Mouse (Mus musculus) left cerebral cortex, adult 9 months (tissue): ENCODE results near the gene Uqcr11.

Source experiments
- DNase-seq, 2 experiments: peaks; one replicate each; pipeline ENCODE4 v3.0.0; 2022; ENCODE audit warnings: low spot score in 2 of 2

The Uqcr11 gene

DNA sequence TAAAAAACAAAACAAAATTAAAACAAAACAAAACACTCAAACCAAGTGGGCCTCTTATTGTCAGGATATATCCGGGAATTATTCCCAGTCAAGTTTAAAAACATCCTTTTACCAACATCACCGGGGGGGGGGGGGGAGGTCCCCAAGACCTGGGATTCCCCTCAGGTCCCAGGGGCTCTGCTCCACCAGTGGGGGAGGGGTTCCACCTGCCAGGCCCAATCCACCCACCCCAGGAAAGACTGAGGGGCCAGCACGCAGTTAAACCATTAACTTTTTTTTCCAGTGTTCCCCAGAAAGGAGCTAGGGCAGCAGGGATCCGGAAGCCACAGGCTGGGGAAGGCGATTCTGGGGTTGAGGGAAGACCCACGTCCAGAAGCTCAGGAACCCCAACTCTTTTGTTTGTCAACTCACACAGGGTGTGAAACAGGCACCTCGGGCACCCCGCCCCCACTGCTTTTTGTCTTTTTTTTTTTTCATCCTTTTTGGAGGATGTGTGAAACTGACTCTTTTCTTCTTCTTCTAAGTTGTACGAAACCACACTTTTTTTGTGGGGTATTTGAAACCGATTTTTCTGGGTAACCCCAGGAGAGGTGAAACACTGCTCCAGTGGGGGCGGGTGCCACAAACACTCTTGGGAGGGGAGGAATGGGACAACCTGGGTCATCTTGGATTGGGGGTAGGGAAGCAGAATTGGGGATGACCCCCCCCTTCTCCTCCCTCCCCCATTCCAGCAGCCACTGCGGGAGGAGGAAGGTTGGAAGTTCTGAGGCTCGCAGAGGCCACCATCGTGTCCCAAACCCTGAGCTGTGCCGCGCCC, 25.1 kb upstream of the Uqcr11 start:
- DNase-seq, result no peak

- no peak for DNase-seq
Observed at GRCm38 (mm10) chr10:80430375-80430980, 23.8 kb upstream of the Uqcr11 start.

DNA sequence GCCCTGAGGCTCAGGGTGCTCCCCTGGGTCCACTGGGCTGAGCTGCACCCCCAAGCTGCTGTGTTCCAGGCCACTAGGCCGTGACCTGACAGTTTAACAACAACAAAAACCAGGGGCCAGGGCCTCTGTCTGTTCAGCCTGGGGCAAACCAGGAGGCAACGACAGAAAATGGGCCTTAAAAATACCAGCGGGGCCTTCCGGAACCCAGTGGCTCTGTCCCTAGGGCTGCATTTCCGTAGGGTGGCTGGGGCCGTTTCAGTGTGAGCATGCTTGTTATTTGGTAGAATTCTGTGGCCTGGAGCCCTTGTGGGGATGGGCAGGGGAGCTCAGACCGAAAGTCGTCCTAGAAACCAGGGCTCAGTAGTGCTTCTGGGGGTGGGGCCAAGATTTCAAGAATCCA, 23.2 kb upstream of the Uqcr11 start:
- DNase-seq, result no peak

DNA sequence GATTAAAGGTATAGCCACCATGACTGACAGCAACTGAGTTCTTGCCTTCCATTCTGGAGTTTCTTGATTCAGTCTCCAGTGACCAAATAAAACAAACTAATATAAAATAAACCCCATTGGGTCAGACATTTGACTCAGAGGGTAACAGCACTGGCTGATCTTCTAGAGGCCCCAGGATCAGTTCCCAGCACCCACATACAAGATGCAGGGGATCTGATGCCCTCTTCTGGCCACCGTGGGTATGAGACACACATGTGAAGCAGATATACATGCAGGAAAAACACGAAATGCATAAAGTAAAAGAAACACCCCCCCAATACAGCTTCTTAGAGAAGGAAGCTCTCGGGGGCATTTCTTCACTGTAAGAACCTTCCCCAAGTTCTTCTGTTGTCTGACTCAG, 18.4 kb upstream of the Uqcr11 start:
- DNase-seq, result no peak

DNA sequence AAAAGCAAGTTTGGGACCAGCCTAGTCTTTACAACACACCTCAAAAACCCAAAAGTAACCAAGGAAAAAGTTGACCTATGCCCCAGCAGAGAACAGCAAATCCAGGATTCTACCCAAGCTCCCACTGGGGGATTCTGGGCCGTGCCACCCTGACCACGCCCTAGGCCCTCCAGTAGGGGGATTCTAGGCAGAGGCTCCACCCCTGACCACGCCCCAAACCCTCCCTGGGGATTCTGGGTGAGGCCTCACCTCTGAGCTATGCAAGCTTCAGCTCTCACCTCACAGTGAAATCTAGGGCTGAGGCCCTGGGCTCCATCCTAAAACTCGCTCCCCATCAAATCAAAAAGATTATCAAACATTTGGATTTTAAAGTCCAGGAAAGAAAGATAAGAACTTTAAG, 16.9 kb upstream of the Uqcr11 start:
- no peak for DNase-seq

DNA sequence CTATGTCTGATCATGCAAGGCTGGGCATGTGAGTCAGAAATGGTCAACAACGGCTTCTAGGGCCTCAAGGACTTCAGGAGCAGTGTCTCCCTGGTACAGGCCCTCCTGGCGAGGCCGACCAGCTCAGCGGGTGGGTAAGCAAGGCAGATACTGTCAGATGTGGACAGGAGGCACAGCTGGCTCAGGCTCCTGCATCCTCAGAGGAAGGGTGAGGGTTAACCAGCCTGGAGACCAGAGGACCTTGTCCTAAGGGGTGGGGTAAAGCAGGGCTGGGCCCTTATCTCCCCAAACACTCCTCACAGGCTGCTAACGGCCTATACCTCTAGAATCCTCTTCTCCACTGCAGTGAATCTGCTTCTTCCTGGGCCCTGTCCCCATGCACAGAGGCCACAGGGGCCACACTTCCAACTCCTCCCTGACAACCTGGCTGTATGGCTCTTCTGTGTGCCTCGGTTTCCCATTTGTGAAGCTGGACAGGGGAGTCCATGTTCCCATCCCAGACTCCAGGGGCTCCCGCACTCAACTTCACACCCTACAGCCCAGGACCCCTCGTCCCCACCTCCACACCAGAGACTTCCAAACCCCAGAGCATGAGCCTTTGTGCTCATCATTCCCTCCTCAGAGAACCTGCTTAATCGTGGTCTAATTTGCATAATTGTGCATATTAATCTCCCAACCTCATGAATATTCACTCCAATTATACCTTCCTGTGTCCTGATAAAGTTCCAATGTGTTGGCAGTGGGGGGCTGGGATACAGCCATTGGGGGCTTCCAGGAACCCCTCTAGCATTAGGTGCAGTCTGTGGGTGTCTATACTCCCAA, 15.2 kb upstream of the Uqcr11 start:
- no peak for DNase-seq

DNA sequence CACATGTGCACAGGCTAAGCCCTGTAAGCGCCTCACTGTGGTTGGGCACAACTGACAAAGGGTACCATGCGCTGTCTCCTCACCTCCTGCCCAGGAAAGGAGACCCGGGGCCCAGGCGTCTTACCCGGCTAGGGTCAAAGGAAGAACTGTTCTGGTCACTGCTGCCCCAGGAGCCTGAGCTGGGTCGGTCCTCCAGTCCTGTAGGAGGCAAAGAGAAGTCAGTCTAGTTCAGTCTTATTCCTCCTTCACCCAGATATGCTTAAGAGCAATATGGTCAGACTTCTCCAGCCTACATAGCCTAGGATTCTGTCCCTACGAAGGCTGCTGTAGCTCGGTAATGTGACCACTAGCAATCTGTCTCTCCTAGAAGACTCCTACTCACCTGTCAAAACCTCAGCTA, 14.6 kb upstream of the Uqcr11 start:
- DNase-seq, result no peak

DNA sequence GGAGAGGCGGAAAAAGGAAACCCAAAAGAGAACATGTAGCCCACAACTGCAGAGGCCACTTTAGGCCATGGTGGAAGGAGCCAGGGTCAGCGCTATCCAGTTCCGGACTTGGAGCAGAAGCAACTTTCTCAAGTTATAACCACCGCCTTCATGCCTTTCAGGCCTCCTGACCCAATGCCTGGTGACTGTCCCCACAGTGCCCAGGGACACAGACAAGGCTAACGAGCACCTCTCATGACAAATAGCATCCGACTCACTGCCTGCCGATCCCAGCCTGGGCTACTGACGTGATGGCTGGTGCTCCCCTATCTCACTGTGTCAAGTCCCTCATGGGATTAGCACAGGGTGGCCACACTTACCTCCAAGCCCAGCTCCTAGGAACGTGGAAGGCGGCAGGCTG, 14.1 kb upstream of the Uqcr11 start:
- no peak for DNase-seq

GRCm38 (mm10) chr10:80419419-80419818, 12.8 kb upstream of the Uqcr11 start:
- DNase-seq, result no peak

DNA sequence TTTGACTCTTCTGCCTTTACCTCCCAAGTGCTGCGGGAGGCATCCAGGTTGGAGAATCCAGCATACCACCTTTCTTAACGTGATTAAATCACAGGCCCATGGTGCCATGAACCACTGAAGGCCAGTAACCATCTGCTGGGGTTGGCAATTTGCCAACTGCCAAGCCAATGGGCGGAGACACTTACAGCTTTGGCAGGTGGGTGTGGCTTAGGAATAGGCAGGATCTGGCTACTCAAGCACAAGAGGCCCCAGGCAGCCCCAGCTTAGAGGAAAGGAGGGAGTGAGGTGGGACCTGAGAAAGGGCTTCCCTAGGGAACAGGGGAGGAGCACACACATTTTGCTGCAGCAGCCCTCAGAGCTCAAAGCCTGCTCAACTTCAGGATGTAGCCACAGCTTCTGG, 11.7 kb upstream of the Uqcr11 start:
- DNase-seq, result no peak

- no peak for DNase-seq
Observed at GRCm38 (mm10) chr10:80417841-80418240, 11.2 kb upstream of the Uqcr11 start.

DNA sequence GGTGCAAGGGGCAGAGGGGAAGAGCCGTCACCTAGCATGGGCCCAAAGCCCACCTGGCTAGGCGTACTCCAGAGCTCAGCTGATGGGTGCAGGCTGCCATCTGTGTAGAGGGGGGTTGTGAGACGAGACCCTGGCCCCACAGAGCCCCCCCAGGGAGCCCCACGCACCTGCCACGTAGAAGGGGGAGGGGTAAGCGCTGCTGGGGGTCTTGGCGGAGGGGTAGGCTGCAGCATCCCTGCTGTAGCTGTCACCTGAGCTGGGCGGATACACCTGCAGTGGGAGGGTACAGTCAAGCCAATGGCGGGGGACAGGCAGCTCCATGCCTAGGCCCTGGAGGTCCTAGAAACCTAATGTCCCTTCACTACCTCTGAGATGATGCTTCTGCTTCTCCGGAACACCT, 10.7 kb upstream of the Uqcr11 start:
- no peak for DNase-seq

GRCm38 (mm10) chr10:80415566-80415965, 8.9 kb upstream of the Uqcr11 start:
- no peak for DNase-seq

GRCm38 (mm10) chr10:80412656-80413541, 6.3 kb upstream of the Uqcr11 start:
- DNase-seq, result peak in 1 of 2 experiments; percentile 74

- no peak for DNase-seq
Observed at GRCm38 (mm10) chr10:80407924-80408323, 1.3 kb upstream of the Uqcr11 start.

- DNase-seq, result no peak
Observed at GRCm38 (mm10) chr10:80405481-80406173, 1.0 kb downstream of the Uqcr11 start.

DNA sequence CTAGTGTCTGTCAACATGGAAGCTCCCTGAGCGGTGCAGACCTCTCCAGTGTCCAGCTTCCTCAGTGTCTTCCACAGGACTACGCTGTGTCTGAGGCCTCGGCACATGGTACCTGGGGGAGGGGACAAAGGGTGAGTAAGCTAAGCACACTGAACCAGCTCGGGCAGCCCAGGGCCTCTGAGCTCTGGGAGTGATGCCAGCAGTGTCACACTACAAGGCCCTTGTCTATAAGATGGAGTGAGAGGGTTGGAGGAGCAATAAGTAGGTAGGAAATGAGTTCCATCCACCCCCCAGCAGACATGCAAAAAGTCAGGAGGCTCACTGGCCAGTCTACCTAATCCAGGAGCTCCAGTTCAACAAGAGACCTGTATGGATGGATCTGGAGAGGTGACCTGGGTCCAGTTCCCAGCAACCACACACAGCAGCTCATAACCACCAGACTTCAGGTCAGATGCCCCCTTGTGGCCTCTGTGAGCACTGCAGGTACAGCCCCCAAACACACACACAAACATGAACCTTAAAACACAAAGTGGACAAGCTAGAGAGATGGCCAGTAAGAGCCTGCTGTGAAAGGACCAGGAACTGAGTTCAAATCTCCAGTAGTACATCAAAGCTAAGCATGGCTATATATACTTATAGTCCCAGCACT, 3.5 kb downstream of the Uqcr11 start:
- no peak for DNase-seq

DNA sequence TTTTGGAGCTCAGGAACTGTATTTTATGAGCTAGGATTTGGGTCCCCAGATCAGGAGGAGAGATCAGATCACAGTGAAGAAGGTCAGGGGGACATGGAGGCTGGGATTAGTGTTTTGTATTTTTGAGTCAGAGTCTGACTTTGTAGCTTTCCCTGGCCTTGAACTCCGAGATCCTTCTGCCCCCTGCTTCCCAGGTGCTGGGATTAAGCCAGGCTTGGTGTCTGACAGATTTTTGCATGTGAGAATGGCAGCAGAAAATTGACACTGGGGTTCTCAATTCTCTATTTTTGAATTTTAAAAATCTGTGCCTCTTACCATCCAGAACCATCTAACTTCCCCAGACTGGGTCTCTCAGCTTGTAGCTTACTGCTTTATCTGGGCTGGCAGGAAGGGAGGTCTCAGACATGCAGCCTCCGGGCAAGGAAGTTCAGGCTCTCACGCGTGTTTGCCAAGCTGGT, 5.9 kb downstream of the Uqcr11 start:
- no peak for DNase-seq

DNA sequence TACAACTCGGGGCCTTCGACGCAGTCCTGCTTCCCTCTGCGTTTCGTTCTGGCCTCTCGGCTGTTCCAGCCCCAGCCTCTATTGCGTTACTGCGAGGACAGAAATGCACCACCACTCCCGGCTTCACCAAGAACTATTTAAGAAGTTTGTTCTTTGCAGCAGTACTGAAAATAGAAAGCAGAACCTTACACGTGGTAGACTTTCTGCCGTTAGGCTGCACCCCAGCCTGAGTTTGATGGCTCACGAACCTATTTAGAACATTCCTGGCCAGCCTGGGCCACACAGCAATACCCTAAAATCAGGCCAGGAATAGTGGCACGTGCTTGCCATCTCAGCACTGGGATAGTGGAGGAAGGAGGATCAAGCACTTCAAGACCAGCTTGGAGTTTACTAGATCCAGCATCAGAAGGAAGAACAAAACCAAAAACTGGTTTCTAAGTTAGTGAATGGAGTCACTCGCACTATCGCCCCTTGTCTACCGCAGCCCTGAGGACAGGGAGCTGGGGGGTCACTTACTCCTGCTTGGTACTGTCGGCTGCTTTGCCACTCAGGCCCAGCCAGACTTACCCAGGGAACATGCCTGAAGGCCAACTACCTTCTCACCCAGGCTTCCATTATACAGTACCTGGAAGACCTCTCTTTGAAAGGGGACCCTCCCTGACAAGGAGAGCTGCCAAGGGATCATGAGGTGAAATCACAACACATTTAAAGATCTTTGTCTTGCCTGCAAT, 6.5 kb downstream of the Uqcr11 start:
- DNase-seq, result no peak
